Mouse (Mus musculus): Measurements from ENCODE around the gene Ccnq. TPM values are rescaled to one million over a fixed set of nuclear protein-coding genes. Genes with fewer than 3 reads are reported as not detected.

Ccnq gene
- polyA plus RNA-seq (2015; fragmentation: Nextera tagmentation; extraction: Ambion mirVana): 27.7 and 29.9 TPM in 2 replicates

DNA sequence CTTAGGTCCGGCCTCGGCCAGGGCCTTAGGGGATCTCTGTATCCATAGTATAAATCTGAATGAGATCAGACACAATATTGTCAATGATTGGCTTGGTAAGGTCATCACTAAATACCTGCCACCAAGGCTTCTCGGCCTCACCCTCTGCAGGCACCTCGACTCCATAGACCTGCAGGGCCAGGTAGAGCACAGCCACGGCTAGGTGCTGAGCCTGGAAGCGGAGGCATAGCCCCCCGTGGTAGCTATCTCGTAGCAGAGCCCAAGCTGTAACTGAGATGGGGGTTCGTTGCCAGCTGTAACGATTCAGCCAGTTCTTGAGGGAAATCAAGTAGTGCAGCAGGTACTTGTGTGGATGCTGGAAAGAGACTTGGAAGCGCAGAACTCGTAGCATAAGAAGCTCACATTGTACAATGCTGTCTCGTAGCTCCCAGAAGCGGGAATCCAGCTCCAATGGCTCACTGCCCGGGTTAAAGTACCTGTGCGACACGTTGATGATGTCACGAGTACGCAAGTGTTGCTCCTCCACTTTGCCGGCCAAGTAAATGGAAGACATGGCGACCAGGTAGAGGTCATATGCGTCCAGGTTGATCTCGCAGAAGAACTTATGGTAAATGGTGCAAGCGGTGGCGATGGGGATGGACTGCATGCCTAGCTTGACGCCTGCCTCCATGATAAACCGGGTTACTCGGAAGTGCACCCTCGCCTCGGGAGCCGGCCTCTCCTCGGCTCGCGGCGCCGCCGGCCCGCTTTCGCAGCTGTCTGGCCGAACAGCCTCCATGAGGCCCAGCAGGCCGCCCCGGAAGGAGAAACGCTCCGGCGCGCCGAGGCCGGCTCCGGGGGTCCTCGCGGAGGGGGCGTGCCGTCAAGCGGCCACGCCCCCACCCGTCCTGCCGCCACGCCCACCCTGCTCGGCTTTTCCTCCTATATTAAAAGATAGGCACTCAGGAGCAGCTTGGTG is at the start of gene Ccnq:
Gene Ccnq (minus strand): TSS at position 845 of the 958 bp plus-strand sequence.
- Histone ChIP-seq H3K4me1 (peaks cover 13% of the 10 kb centered on the region), H3K4me3 (peak within 1 kb of the TSS; percentile 78), H3K4me2 (peak within 1 kb of the TSS; percentile 75), H3K36me3 (replicated peaks) (no peaks in the 10 kb centered on the region), H3K9ac (peak within 1 kb of the TSS; percentile 73), H3K27ac (peak within 1 kb of the TSS; percentile 89), H3K27me3 (replicated peaks) (no peaks in the 10 kb centered on the region), H3K9me3 (no peaks in the 10 kb centered on the region)
- WGBS: 11% methylated on average over 58 of the region's 59 CpGs
- ATAC-seq (replicated peaks): peak; percentile 90

DNA sequence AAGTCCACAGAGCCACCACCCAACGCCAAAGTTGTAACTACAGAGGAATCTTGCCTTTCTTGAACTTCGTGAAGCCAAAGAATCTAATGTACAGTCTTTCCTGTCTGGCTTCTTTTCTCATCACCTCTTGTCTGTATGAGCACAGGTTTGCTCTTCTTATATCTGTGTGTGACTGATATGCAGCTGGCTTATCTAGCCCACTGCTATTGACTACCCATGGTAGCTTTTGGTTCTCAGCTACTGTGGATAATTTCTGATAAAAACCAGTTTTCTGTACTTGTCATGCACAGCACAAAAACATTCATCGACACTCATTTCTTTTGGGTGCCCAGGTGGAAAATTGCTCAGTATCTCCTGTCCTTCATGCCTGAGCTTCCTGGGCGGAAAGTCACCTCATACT is 49.6 kb upstream of the Ccnq start:
- Histone ChIP-seq H3K27ac (no peak overlapping the region), H3K9ac (no peak overlapping the region), H3K9me3 (no peaks in the 10 kb centered on the region), H3K4me1 (no peaks in the 10 kb centered on the region), H3K4me2 (no peak overlapping the region), H3K36me3 (replicated peaks) (no peaks in the 10 kb centered on the region), H3K4me3 (no peak overlapping the region), H3K27me3 (replicated peaks) (no peaks in the 10 kb centered on the region)
- 93% methylated on average over 4 of the region's 4 CpGs for WGBS
- no peak for ATAC-seq (replicated peaks)

DNA sequence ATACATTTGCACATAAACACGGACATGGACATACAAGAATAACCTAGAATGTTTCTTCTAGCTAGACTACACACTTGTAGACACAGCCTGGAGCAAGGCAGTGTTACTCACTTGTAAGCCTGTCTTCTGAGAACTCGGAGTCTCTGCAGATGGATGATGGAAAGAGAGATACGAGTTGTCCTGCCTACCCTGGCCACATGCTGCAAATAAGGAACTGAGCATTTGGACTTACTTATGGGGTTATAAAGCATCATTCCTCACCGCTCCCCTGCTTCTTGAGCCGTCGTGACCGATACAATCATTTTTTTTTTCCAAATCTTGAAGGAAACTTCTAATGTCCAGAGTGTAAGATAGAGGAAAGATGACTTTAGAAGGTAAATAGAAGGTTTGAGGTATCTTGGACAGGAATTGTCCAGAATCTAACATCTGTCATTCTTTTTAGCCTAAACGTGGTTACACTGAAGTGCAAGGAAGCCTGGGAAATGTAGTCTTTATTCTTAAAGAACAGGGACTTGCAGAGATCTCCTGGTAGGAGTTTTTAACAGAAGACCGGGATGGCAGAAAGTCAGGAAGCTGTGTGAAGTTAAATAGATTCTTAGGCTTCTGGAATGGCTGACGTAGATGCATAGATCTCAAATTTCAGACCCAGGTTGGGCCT is 44.7 kb upstream of the Ccnq start:
- 84% methylated on average over 10 of the region's 10 CpGs for WGBS
- Histone ChIP-seq H3K36me3 (replicated peaks) (no peaks in the 10 kb centered on the region), H3K27me3 (replicated peaks) (no peaks in the 10 kb centered on the region), H3K4me3 (no peak overlapping the region), H3K4me1 (peaks cover 16% of the 10 kb centered on the region), H3K27ac (no peak overlapping the region), H3K9me3 (no peaks in the 10 kb centered on the region), H3K4me2 (no peak overlapping the region), H3K9ac (no peak overlapping the region)
- ATAC-seq (replicated peaks): no peak

DNA sequence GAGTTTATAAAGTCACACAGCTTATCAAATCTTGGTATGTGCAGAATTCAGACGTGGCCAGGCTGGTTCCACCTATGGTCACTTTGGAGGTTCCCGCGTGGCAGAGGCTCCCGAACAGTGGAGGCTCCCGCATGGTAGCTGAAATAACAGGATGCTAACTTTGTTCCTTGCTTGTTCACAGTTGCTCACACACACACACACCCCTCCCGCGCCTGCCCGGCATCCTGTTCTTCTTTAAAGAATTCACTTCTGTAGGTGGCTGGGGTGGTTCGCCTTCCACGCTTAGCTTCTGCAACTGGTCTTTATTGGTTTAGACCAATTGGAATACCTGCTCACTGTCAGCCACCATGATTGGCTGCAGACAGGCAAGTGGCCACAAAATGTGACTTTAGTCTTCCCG is 41.6 kb upstream of the Ccnq start:
- H3K4me3 ChIP-seq: no peak overlapping the region
- peaks cover 16% of the 10 kb centered on the region for H3K4me1 ChIP-seq
- no peaks in the 10 kb centered on the region for H3K27me3 ChIP-seq (replicated peaks)
- H3K4me2 ChIP-seq: no peak overlapping the region
- H3K27ac ChIP-seq: no peak overlapping the region
- H3K9ac ChIP-seq: no peak overlapping the region
- 83% methylated on average over 11 of the region's 11 CpGs for WGBS
- ATAC-seq (replicated peaks): no peak
- H3K9me3 ChIP-seq: no peaks in the 10 kb centered on the region
- H3K36me3 ChIP-seq (replicated peaks): no peaks in the 10 kb centered on the region

DNA sequence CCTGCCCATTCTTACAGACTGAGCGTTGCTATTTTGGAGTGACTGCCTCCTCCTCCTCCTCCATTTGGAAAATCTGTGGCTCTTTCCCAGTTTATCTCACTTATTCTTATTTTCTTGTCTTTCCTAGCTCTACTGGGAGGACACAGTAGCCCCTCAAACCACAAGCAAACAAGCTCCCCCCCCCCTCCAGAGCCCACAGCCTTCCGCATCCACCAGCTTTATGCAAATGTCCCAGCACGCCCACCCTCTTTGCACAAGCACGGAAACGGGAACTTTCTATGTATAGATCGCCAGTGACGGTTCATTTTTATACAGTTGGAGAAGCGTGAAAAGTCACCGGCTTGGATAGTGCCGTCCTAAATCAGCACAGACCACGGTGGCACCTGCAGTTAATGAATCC is 40.9 kb upstream of the Ccnq start:
- H3K27me3 ChIP-seq (replicated peaks): no peaks in the 10 kb centered on the region
- H3K4me3 ChIP-seq: no peak overlapping the region
- no peaks in the 10 kb centered on the region for H3K9me3 ChIP-seq
- H3K9ac ChIP-seq: no peak overlapping the region
- peaks cover 16% of the 10 kb centered on the region for H3K4me1 ChIP-seq
- no peaks in the 10 kb centered on the region for H3K36me3 ChIP-seq (replicated peaks)
- WGBS: 8% methylated on average over 11 of the region's 11 CpGs
- peak overlapping the region; percentile 9; the same call in 1 of the 2 replicates for H3K27ac ChIP-seq
- peak overlapping the region; percentile 22; the same call in 1 of the 2 replicates for H3K4me2 ChIP-seq
- no peak for ATAC-seq (replicated peaks)

DNA sequence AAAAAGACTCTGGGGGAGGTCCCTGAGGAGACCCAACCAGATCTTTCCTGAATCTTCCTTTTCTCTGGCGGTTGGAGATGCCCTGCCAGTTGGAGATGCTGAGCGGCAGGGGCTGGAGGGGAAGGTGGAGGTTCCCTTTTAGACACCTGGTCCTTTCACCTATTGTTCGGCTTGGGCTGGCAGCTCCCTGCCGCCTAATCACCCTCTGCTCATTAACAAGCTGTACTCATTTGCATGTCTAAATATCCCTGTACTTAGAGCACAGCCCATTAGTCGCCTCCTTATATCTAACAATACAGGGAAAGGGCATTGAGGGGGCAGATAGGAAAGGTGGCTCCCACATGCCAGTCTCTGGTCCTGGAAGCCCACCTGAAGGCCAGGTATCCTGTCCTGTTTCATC is 40.5 kb upstream of the Ccnq start:
- Histone ChIP-seq H3K27ac (peak overlapping the region; percentile 9; the same call in 1 of the 2 replicates), H3K9ac (no peak overlapping the region), H3K27me3 (replicated peaks) (no peaks in the 10 kb centered on the region), H3K4me3 (no peak overlapping the region), H3K4me2 (peak overlapping the region; percentile 22; the same call in 1 of the 2 replicates), H3K36me3 (replicated peaks) (no peaks in the 10 kb centered on the region), H3K4me1 (peaks cover 16% of the 10 kb centered on the region), H3K9me3 (no peaks in the 10 kb centered on the region)
- no peak for ATAC-seq (replicated peaks)
- 35% methylated on average over 5 of the region's 5 CpGs for WGBS

DNA sequence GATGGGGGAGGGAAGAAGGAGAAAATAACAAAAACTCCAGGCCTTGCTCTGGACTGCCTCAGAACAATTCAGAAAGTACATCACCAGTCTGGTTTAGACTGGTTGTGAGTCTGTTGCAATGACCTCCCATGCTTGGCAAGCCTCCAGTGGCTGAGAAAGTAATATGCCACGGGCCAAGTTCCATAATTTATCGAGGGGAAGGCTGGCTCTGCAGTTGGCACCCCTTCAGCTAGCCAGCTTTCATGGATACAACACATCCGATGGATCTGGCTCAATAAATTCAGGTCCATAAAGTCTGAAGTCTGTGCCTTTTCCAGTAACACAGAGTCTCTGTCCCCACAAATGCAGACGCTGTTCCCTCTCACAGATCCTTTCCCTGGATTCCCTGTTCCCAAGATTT is 40.1 kb upstream of the Ccnq start:
- Histone ChIP-seq H3K9me3 (no peaks in the 10 kb centered on the region), H3K4me3 (no peak overlapping the region), H3K27me3 (replicated peaks) (no peaks in the 10 kb centered on the region), H3K9ac (no peak overlapping the region), H3K27ac (peak overlapping the region; percentile 9; the same call in 1 of the 2 replicates), H3K4me1 (peaks cover 16% of the 10 kb centered on the region), H3K4me2 (no peak overlapping the region), H3K36me3 (replicated peaks) (no peaks in the 10 kb centered on the region)
- ATAC-seq (replicated peaks): no peak
- 33% methylated on average over 4 of the region's 4 CpGs for WGBS

DNA sequence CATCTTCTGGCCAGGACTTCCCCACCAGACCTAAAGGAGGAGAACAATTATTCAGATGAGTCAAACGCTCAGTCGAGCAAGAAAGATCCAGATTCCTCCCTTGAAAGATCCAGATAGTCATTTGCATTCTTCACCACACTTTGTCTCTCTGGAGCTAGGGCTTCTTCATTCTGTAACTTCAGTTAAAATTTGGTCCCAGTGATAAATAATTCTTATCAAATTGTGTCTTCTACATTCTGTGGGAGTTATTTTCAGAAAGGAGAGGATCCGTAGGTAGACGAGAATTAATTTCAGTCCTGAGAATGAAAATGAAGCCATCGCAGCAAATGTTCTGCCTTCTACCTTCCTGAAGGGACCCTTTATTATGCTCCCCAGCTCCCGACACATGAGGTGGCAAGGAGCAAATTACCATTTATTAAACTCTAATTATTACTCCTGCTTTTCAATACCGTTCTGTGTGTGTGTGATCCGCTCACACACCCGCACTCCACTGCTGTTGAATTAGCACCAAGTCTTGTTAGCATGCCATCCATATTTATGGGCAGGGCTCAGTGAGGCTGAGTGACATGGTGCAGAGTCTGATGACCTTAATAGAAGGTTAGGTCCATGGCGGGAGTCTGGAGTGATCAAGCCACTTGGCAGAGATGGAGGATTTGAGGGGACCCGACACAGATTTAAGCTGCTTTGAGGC is 38.0 kb upstream of the Ccnq start:
- Histone ChIP-seq H3K27me3 (replicated peaks) (no peaks in the 10 kb centered on the region), H3K9me3 (no peaks in the 10 kb centered on the region), H3K4me3 (no peak overlapping the region), H3K4me2 (no peak overlapping the region), H3K9ac (no peak overlapping the region), H3K27ac (no peak overlapping the region), H3K36me3 (replicated peaks) (no peaks in the 10 kb centered on the region), H3K4me1 (peaks cover 26% of the 10 kb centered on the region)
- WGBS: 41% methylated on average over 11 of the region's 11 CpGs
- no peak for ATAC-seq (replicated peaks)

DNA sequence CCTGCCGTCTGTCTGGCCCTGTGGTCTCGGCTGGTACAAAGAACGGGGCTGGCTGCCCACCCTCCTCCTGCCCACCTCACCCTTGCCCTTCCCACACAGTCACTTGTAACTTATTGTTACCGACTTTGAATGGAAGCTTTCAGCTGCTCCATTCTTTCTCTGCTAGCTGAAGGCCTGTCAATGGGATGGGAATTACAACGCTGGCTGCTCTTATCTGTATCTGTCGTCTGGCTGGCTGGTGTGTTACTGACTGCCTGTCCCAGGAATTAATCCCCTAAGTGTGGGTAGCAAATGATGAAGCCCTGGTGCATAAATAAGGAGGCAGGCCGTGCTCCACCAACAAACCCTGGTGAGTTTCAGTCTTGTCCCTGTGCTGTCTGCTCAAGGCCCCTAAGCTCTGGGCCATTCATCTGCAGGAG is 34.5 kb upstream of the Ccnq start:
- peaks cover 21% of the 10 kb centered on the region; the same call in 1 of the 2 replicates for H3K4me1 ChIP-seq
- ATAC-seq (replicated peaks): peak; percentile 50; the same call in 1 of the 2 replicates
- H3K36me3 ChIP-seq (replicated peaks): no peaks in the 10 kb centered on the region
- WGBS: 4% methylated on average over 7 of the region's 7 CpGs
- H3K4me3 ChIP-seq: no peak overlapping the region
- H3K27ac ChIP-seq: peak overlapping the region; percentile 51
- no peak overlapping the region for H3K4me2 ChIP-seq
- no peaks in the 10 kb centered on the region for H3K27me3 ChIP-seq (replicated peaks)
- no peak overlapping the region for H3K9ac ChIP-seq
- H3K9me3 ChIP-seq: no peaks in the 10 kb centered on the region

DNA sequence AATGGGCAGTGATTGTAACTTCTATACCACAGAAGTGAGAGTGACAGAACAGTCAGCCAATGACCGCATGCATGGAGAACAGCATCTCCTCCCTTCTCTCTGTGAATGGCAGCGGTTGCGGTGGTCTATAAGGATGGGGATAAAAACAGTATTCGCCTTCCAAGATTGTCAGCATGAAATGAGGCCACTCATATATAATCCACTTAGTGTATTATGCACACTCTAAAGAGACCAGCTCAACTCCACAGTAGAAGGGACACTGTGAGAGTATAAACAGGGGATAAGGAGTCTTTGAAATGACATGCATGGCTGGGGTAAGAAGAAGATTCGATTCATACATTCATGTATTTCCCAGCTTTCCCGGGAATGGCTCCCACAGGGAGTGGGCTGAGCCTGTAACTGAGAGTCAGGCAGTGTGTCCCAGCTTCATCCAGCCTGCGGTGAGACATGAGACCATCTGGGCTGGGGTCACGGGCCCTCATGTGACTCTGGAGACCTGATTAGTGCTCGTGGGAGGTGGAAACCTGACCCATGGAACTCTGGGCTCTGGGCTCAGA is 31.3 kb upstream of the Ccnq start:
- Histone ChIP-seq H3K4me1 (peaks cover 24% of the 10 kb centered on the region; the same call in 1 of the 2 replicates), H3K36me3 (replicated peaks) (no peaks in the 10 kb centered on the region), H3K9me3 (no peaks in the 10 kb centered on the region), H3K27ac (no peak overlapping the region), H3K27me3 (replicated peaks) (no peaks in the 10 kb centered on the region), H3K4me2 (no peak overlapping the region), H3K4me3 (no peak overlapping the region), H3K9ac (no peak overlapping the region)
- ATAC-seq (replicated peaks): no peak
- WGBS: 42% methylated on average over 9 of the region's 9 CpGs

DNA sequence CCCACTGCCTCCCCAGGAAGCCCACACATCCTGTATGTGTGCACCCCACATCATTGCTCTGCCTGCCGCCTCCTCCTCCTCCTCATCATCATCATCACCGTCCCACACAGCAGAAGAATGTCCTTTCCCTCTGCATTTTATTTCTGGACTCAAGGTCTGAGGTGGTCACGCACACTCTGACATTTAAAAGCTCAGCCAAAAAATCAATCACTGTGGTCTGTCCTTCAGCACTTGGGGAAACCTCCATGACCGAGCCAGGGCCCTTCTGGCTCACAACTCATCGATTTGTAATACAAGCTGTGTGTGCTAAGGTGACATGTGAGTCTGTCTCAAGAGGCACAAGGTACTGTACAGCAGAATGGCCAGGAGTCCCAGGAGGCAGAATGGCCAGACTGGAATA is 30.8 kb upstream of the Ccnq start:
- peaks cover 28% of the 10 kb centered on the region; the same call in 1 of the 2 replicates for H3K4me1 ChIP-seq
- 89% methylated on average over 5 of the region's 5 CpGs for WGBS
- H3K9ac ChIP-seq: no peak overlapping the region
- no peaks in the 10 kb centered on the region for H3K27me3 ChIP-seq (replicated peaks)
- H3K4me3 ChIP-seq: no peak overlapping the region
- no peaks in the 10 kb centered on the region for H3K36me3 ChIP-seq (replicated peaks)
- H3K4me2 ChIP-seq: no peak overlapping the region
- H3K27ac ChIP-seq: no peak overlapping the region
- H3K9me3 ChIP-seq: no peaks in the 10 kb centered on the region
- ATAC-seq (replicated peaks): no peak

DNA sequence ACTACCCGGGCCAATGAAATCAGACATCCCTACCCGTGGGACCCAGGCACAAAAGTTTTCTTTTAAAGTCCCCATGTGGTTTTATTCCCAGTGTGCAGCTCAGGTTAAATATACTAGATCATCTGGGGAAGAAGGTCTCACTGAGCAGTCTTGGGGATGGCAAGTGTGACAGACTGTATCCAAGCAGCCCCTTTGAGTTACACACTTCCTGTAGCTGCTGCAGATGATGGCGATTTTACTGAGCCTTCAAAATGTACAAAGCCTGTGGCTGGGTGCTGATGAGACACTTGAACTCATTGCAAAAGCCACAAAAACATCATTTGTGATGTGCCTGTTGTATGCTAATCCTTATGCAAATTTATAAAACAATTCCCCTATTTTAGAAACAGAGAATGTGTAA is 29.0 kb upstream of the Ccnq start:
- no peak overlapping the region for H3K9ac ChIP-seq
- no peaks in the 10 kb centered on the region for H3K27me3 ChIP-seq (replicated peaks)
- no peak overlapping the region for H3K4me3 ChIP-seq
- WGBS: 83% methylated on average over 3 of the region's 3 CpGs
- H3K4me1 ChIP-seq: peaks cover 20% of the 10 kb centered on the region; the same call in 1 of the 2 replicates
- no peak for ATAC-seq (replicated peaks)
- H3K9me3 ChIP-seq: no peaks in the 10 kb centered on the region
- no peaks in the 10 kb centered on the region for H3K36me3 ChIP-seq (replicated peaks)
- no peak overlapping the region for H3K27ac ChIP-seq
- no peak overlapping the region for H3K4me2 ChIP-seq
